Mouse (Mus musculus): ENCODE measurements around the gene Btbd35f15.
"Not testable (repeated sequence)": the region's sequence is repeated elsewhere in the genome, so short reads cannot be mapped to it uniquely, and the experiment has no call there.

Btbd35f15 gene

DNA sequence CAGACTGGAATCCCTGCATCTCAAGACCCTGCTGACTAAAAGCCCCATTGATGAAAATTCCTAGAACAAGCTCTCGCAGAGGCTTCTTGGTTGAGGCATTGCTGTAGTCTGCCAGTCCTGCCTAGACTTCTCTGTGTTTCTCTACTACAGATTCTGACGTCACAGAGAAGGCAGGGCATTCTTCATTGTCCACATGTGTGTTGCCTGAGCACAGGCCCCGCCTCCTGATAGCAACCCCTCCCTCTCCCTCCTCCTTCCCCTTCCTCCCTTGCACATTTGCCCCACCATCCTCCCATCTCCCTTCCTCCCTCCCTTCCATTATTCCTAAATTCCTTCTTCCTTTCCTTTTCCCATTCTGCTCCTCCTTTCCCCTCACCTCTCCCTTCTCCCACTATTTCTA, at the start of gene Btbd35f15:
Gene Btbd35f15, minus strand, starts transcription at position 101 of the 400 bp plus-strand sequence.
- DNase-seq, result not testable (repeated sequence)

All from kidney, postnatal 10 days (tissue).